Mouse (Mus musculus) MEL (cell line): Measurements from ENCODE around the gene Deaf1.

Experiments
- CTCF ChIP-seq, 3 experiments: IDR thresholded peaks in 2 of 3; conservative IDR thresholded peaks in 1 of 3; 2 replicates each; pipeline ENCODE4 v1.5.1; 2011 to 2012; ENCODE audit warnings: low read length in 3 of 3, low read depth in 2 of 3, mild to moderate bottlenecking in 2 of 3, improper control_type of control experiment in 1 of 3, inconsistent platforms in 1 of 3, mixed read lengths in 1 of 3, moderate library complexity in 1 of 3; ENCODE audit not compliant: control insufficient read depth in 1 of 3, insufficient read depth in 1 of 3, poor library complexity in 1 of 3, severe bottlenecking in 1 of 3
- EP300 ChIP-seq, 2 experiments: IDR thresholded peaks; 2 replicates each; pipeline ENCODE4 v1.6.1; 2011; ENCODE audit warnings: improper control_type of control experiment in 2 of 2, low read length in 2 of 2, low read depth in 1 of 2, mild to moderate bottlenecking in 1 of 2
- JUND ChIP-seq: IDR thresholded peaks from 2 replicates; pipeline ENCODE4 v1.6.1; 2011; ENCODE audit warnings: low read depth, mild to moderate bottlenecking, improper control_type of control experiment, low read length
- POLR2A ChIP-seq, 2 experiments: IDR thresholded peaks; 2 replicates each; pipeline ENCODE4 v1.6.1; 2011 to 2012; ENCODE audit warnings: low read length in 2 of 2, mild to moderate bottlenecking in 2 of 2, control low read depth in 1 of 2, improper control_type of control experiment in 1 of 2, low read depth in 1 of 2, moderate library complexity in 1 of 2; ENCODE audit not compliant: control insufficient read depth in 1 of 2, insufficient read depth in 1 of 2, poor library complexity in 1 of 2
- TAL1 ChIP-seq: IDR thresholded peaks from 2 replicates; pipeline ENCODE4 v1.6.1; 2012; ENCODE audit warnings: mild to moderate bottlenecking, inconsistent platforms, low read length, moderate library complexity, mixed read lengths
- USF1 ChIP-seq: IDR thresholded peaks from 2 replicates; pipeline ENCODE4 v1.6.1; 2014; ENCODE audit warnings: low read depth, mild to moderate bottlenecking, inconsistent platforms, low read length, improper control_type of control experiment, moderate library complexity
- ZKSCAN1 ChIP-seq: IDR thresholded peaks from 2 replicates; pipeline ENCODE4 v1.6.1; 2012; ENCODE audit warnings: low read depth, mild to moderate bottlenecking, inconsistent platforms, low read length, improper control_type of control experiment, moderate library complexity

- no peak for TF ChIP-seq CTCF (IDR thresholded peaks at IDR 0.05 in 2 of 3, conservative IDR thresholded peaks at IDR 0.05 in 1 of 3; ENCODE audit: control insufficient read depth in 1 of 3, insufficient read depth in 1 of 3, low read depth in 2 of 3, low read length in 3 of 3, poor library complexity in 1 of 3, severe bottlenecking in 1 of 3)
- no peak for TF ChIP-seq ZKSCAN1
- TF ChIP-seq POLR2A (IDR thresholded peaks at IDR 0.05; ENCODE audit: control insufficient read depth in 1 of 2, insufficient read depth in 1 of 2, low read depth in 1 of 2, low read length in 2 of 2, poor library complexity in 1 of 2), result no peak
- TF ChIP-seq EP300 (IDR thresholded peaks at IDR 0.05; ENCODE audit: low read depth in 1 of 2, low read length in 2 of 2), result no peak
- TF ChIP-seq USF1, result no peak
- no peak for TF ChIP-seq JUND
- no peak for TF ChIP-seq TAL1
Measured at GRCm38 (mm10) chr7:141335682-141336081, 8.2 kb upstream of the Deaf1 start.
